Mouse (Mus musculus): Measurements from ENCODE around the gene Sbds. TPM values are rescaled to one million over a fixed set of nuclear protein-coding genes. Genes with fewer than 3 reads are reported as not detected.

Gene Sbds
- polyA plus RNA-seq, 1 experiment from 2014 or later, result 97.5 TPM

DNA sequence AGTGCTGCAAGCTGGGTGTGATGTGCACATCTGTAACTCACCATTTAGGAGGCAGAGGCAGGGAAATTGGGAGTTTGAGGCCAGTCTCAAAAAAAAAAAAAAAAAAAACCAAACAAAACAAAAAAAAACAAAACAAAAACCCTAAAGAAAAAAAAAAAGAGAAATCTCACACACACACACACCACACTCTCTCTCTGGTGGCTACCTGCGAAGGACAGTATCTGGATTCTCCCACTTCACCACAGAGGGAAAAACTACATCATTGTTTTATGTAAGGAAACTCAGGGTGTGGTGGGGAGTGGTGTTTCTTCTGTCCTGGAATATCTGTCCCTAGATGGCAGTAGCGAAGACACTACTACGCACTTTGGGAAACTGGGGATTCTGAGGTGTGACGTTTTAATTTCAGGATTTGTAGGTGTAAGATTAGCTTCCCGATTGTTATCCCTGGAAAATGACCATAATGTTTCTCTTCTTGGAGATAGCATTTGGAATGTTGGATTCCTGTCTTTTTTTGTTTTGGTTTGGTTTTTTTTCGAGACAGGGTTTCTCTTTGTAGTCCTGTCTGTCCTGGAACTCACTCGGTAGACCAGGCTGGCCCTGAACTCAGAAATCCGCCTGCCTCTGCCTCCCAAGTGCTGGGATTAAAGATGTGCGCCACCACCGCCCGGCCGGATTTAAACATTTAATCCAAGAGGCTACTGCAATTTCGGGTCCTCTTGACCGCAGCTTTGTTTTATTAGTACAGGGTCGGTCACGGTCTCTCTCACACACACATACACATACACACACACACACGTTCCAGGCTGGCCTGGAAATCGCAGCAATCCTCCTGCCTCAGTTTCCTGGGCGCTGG, 940 bp downstream of the Sbds start:
- ATAC-seq (0 out of 2 replicates have a peak, but pooled peaks have one; percentile 9), DNase-seq (ENCODE audit: low spot score) (peak; percentile 93)
- H3K36me3 ChIP-seq (ENCODE audit: insufficient read depth, low read length), result peaks cover 12% of the 10 kb centered on the region; the same call in 1 of the 2 replicates
- 6% methylated on average over 19 of the region's 19 CpGs for WGBS
- peak overlapping the region; percentile 65 for H3K4me2 ChIP-seq (replicated peaks; ENCODE audit: low read depth, low read length)
- H3K9me3 ChIP-seq (ENCODE audit: low read length), result no peaks in the 10 kb centered on the region
- peak overlapping the region; percentile 93 for H3K9ac ChIP-seq (replicated peaks; ENCODE audit: low read depth)
- H3K4me3 ChIP-seq (ENCODE audit: low read depth, low read length), result peak overlapping the region; percentile 79
- peak overlapping the region; percentile 93 for H3K27ac ChIP-seq (ENCODE audit: low read length)
- no peaks in the 10 kb centered on the region for H3K27me3 ChIP-seq (replicated peaks; ENCODE audit: insufficient read depth, low read length)
- peaks cover 4% of the 10 kb centered on the region; the same call in 1 of the 2 replicates for H3K4me1 ChIP-seq (ENCODE audit: insufficient read depth, low read depth, low read length)
- TF ChIP-seq EP300 (IDR thresholded peaks at IDR 0.05) (no peak), CTCF (IDR thresholded peaks at IDR 0.05) (peak; percentile 71)

DNA sequence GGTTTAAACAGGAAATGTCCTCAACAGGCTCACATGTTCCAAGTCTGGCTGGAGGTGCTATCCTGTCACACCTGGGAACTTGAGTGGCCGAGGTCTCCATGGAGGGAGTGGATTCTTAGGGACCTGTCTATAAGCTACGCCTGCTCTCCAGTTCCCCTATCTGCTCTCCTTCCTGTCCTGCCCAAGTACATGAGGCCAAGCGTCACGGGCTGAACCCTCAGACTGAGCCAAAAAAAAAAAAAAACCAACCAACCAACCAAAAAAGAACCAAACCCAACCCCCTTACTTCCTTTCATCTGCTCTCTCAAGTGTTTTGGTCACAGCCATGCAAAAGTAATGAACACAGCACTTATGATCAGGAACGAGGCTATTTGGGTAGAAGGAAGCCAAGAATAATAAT, 7.5 kb downstream of the Sbds start:
- Histone ChIP-seq H3K4me3 (ENCODE audit: low read depth, low read length) (no peak overlapping the region), H3K9me3 (ENCODE audit: low read length) (no peaks in the 10 kb centered on the region), H3K4me1 (ENCODE audit: insufficient read depth, low read depth, low read length) (no peaks in the 10 kb centered on the region), H3K36me3 (ENCODE audit: insufficient read depth, low read length) (peaks cover 46% of the 10 kb centered on the region), H3K4me2 (replicated peaks; ENCODE audit: low read depth, low read length) (no peak overlapping the region), H3K27ac (ENCODE audit: low read length) (no peak overlapping the region), H3K27me3 (replicated peaks; ENCODE audit: insufficient read depth, low read length) (no peaks in the 10 kb centered on the region), H3K9ac (replicated peaks; ENCODE audit: low read depth) (no peak overlapping the region)
- TF ChIP-seq EP300 (IDR thresholded peaks at IDR 0.05) (0 out of 2 replicates have a peak, but pooled peaks have one; percentile 14), CTCF (IDR thresholded peaks at IDR 0.05) (no peak)
- 55% methylated on average over 5 of the region's 5 CpGs for WGBS
- DNase-seq (ENCODE audit: low spot score), result no peak
- no peak for ATAC-seq

DNA sequence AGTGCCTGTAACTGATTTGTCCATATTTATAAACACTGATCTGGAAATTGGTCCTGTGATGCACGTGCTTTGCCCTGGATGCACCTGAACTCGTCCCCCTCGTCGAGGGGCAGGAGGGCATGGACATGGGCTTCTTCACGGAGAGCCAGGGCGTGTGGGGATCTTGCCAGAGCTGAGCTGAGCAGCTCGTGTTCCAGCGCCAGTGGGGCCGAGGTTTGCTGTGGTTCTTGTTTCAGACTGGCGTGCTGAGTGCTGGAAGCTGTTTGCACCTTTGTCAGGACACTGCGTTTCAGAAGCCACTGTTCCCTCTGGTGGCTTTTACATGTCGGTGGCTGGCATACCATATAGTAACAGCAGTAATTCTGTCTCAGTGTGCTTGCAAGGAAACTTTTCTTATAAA, 13.9 kb downstream of the Sbds start:
- Histone ChIP-seq H3K4me3 (ENCODE audit: low read depth, low read length) (no peak overlapping the region), H3K9me3 (ENCODE audit: low read length) (no peaks in the 10 kb centered on the region), H3K4me2 (replicated peaks; ENCODE audit: low read depth, low read length) (no peak overlapping the region), H3K27ac (ENCODE audit: low read length) (no peak overlapping the region), H3K4me1 (ENCODE audit: insufficient read depth, low read depth, low read length) (no peaks in the 10 kb centered on the region), H3K36me3 (ENCODE audit: insufficient read depth, low read length) (peaks cover 59% of the 10 kb centered on the region; the same call in 1 of the 2 replicates), H3K9ac (replicated peaks; ENCODE audit: low read depth) (no peak overlapping the region), H3K27me3 (replicated peaks; ENCODE audit: insufficient read depth, low read length) (no peaks in the 10 kb centered on the region)
- DNase-seq (ENCODE audit: low spot score) (no peak), ATAC-seq (no peak)
- 90% methylated on average over 12 of the region's 12 CpGs for WGBS
- no peak for TF ChIP-seq CTCF (IDR thresholded peaks at IDR 0.05)
- TF ChIP-seq EP300 (IDR thresholded peaks at IDR 0.05), result no peak

DNA sequence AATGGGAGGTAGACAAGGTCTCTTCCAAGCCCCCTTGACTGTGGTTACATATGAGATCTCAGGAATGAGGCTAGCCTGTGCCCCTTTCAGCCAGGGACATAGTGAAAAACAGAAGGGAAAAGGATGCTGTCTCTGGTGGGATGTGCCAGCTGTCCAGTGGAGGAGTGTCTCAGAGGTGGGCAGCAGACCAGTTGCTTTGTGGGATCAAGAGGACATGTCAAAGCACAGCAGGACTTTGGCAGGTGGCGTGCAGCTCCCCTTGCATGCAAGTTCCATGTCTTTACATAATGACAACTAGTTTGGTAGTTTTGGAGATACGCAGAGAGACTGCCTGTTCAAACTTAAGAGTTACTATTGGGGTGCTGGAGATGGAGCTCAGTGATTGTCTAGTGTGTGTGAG, 15.5 kb downstream of the Sbds start:
- no peak for ATAC-seq
- peaks cover 60% of the 10 kb centered on the region for H3K36me3 ChIP-seq (ENCODE audit: insufficient read depth, low read length)
- 96% methylated on average over 2 of the region's 2 CpGs for WGBS

DNA sequence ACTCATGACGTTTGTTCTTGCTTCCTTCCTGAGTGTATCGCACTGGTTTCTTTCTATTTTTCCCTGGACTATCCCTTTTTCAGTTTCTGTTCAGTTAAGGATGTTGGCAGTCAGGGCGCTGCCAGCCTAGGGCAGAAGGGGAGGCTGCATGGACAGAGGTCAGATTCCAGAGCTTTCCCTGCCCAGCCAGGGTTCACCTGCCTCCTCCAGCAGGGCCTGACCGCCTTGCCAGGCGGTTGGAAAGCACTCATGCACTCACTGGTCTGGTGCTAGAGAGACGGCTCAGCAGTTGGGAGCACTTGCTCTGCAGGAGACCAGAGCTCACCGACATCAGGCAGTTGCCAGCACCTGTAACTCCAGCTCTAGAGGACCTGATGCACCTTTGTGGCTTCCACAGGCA, 16.1 kb downstream of the Sbds start:
- ATAC-seq (no peak), DNase-seq (ENCODE audit: low spot score) (no peak)
- no peak for TF ChIP-seq EP300 (IDR thresholded peaks at IDR 0.05)
- TF ChIP-seq CTCF (IDR thresholded peaks at IDR 0.05), result no peak
- WGBS, result 85% methylated on average over 7 of the region's 7 CpGs
- Histone ChIP-seq H3K27ac (ENCODE audit: low read length) (no peak overlapping the region), H3K4me1 (ENCODE audit: insufficient read depth, low read depth, low read length) (no peaks in the 10 kb centered on the region), H3K27me3 (replicated peaks; ENCODE audit: insufficient read depth, low read length) (no peaks in the 10 kb centered on the region), H3K4me3 (ENCODE audit: low read depth, low read length) (no peak overlapping the region), H3K36me3 (ENCODE audit: insufficient read depth, low read length) (peaks cover 60% of the 10 kb centered on the region), H3K9me3 (ENCODE audit: low read length) (no peaks in the 10 kb centered on the region), H3K4me2 (replicated peaks; ENCODE audit: low read depth, low read length) (no peak overlapping the region), H3K9ac (replicated peaks; ENCODE audit: low read depth) (no peak overlapping the region)

More for the DNA sequence above, 15.5 kb downstream of the Sbds start:
- Histone ChIP-seq H3K27ac (ENCODE audit: low read length) (no peak overlapping the region), H3K4me1 (ENCODE audit: insufficient read depth, low read depth, low read length) (no peaks in the 10 kb centered on the region), H3K9me3 (ENCODE audit: low read length) (no peaks in the 10 kb centered on the region), H3K9ac (replicated peaks; ENCODE audit: low read depth) (no peak overlapping the region), H3K27me3 (replicated peaks; ENCODE audit: insufficient read depth, low read length) (no peaks in the 10 kb centered on the region), H3K4me2 (replicated peaks; ENCODE audit: low read depth, low read length) (no peak overlapping the region), H3K4me3 (ENCODE audit: low read depth, low read length) (no peak overlapping the region)
- DNase-seq (ENCODE audit: low spot score), result no peak
- no peak for TF ChIP-seq EP300 (IDR thresholded peaks at IDR 0.05)
- no peak for TF ChIP-seq CTCF (IDR thresholded peaks at IDR 0.05)

DNA sequence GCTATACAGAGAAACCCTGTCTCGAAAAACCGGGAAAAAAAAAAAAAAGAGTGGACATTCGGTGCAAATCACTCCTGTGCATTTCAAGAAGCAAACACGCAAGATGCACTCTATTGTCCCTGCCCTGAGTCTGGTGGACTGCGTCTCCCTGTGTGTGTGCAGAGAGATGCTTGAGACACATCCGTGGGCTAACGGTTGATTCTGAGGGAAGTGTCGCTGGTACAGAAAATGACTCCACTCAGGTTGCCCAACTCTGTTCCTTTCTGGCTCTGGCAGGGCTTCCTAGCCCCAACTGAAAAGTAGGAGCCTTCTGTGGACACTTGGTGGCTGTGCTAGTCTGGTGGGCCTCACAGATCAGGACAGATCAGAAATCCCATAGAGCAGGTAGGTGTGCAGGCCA, 19.0 kb downstream of the Sbds start:
- no peak overlapping the region for H3K4me2 ChIP-seq (replicated peaks; ENCODE audit: low read depth, low read length)

More for the DNA sequence above, 19.0 kb downstream of the Sbds start:
- no peaks in the 10 kb centered on the region for H3K4me1 ChIP-seq (ENCODE audit: insufficient read depth, low read depth, low read length)
- TF ChIP-seq EP300 (IDR thresholded peaks at IDR 0.05), result no peak
- no peak for TF ChIP-seq CTCF (IDR thresholded peaks at IDR 0.05)
- H3K27ac ChIP-seq (ENCODE audit: low read length), result no peak overlapping the region
- H3K9ac ChIP-seq (replicated peaks; ENCODE audit: low read depth), result no peak overlapping the region
- H3K9me3 ChIP-seq (ENCODE audit: low read length), result no peaks in the 10 kb centered on the region
- ATAC-seq, result no peak
- no peaks in the 10 kb centered on the region for H3K27me3 ChIP-seq (replicated peaks; ENCODE audit: insufficient read depth, low read length)
- H3K36me3 ChIP-seq (ENCODE audit: insufficient read depth, low read length), result peaks cover 73% of the 10 kb centered on the region
- WGBS, result 92% methylated on average over 8 of the region's 8 CpGs
- no peak overlapping the region for H3K4me3 ChIP-seq (ENCODE audit: low read depth, low read length)
- no peak for DNase-seq (ENCODE audit: low spot score)
